Mouse (Mus musculus): Measurements from ENCODE around the gene Nes. TPM values are rescaled to one million over a fixed set of nuclear protein-coding genes. Genes with fewer than 3 reads are reported as not detected.

Nes gene
- polyA plus RNA-seq, 1 experiment from 2014 or later: 9.4 TPM

- Histone ChIP-seq H3K4me2 (ENCODE audit: low read depth, low read length) (peak within 1 kb of the TSS; percentile 46), H3K27ac (ENCODE audit: low read length) (no peak within 1 kb of the TSS), H3K36me3 (ENCODE audit: control insufficient read depth, insufficient read depth, low read length) (no peaks in the 10 kb centered on the region), H3K9me3 (ENCODE audit: control insufficient read depth, low read length) (no peaks in the 10 kb centered on the region), H3K9ac (ENCODE audit: low read depth, low read length) (peak within 1 kb of the TSS; percentile 17), H3K4me1 (ENCODE audit: control insufficient read depth, insufficient read depth, low read length) (peaks cover 25% of the 10 kb centered on the region), H3K27me3 (replicated peaks; ENCODE audit: control insufficient read depth, insufficient read depth, low read length) (peaks cover 29% of the 10 kb centered on the region), H3K4me3 (ENCODE audit: low read length) (peak within 1 kb of the TSS; percentile 21)
- 6% methylated on average over 35 of the region's 35 CpGs for WGBS
- ATAC-seq: 0 out of 2 replicates have a peak, but pooled peaks have one; percentile 16
Measured at GRCm38 (mm10) chr3:87948378-87949265, 22.3 kb upstream of the Nes start, which contains the start of gene Crabp2. Gene Crabp2 (plus strand): TSS chr3:87948666.

GRCm38 (mm10) chr3:87949266-87949954 is 21.5 kb upstream of the Nes start:
- Histone ChIP-seq H3K4me1 (ENCODE audit: control insufficient read depth, insufficient read depth, low read length) (peaks cover 25% of the 10 kb centered on the region), H3K4me2 (ENCODE audit: low read depth, low read length) (0 out of 2 replicates have a peak overlapping the region, but pooled peaks have one; percentile 46)
- 26% methylated on average over 16 of the region's 16 CpGs for WGBS

GRCm38 (mm10) chr3:87949955-87950515 is 20.8 kb upstream of the Nes start:
- Histone ChIP-seq H3K27ac (ENCODE audit: low read length) (no peak overlapping the region), H3K27me3 (replicated peaks; ENCODE audit: control insufficient read depth, insufficient read depth, low read length) (peaks cover 29% of the 10 kb centered on the region), H3K36me3 (ENCODE audit: control insufficient read depth, insufficient read depth, low read length) (no peaks in the 10 kb centered on the region), H3K9me3 (ENCODE audit: control insufficient read depth, low read length) (no peaks in the 10 kb centered on the region), H3K4me1 (ENCODE audit: control insufficient read depth, insufficient read depth, low read length) (peaks cover 25% of the 10 kb centered on the region), H3K9ac (ENCODE audit: low read depth, low read length) (no peak overlapping the region), H3K4me2 (ENCODE audit: low read depth, low read length) (no peak overlapping the region), H3K4me3 (ENCODE audit: low read length) (no peak overlapping the region)
- no peak for ATAC-seq
- WGBS: 25% methylated on average over 13 of the region's 13 CpGs

More at GRCm38 (mm10) chr3:87949266-87949954, 21.5 kb upstream of the Nes start:
- Histone ChIP-seq H3K27me3 (replicated peaks; ENCODE audit: control insufficient read depth, insufficient read depth, low read length) (peaks cover 29% of the 10 kb centered on the region), H3K9me3 (ENCODE audit: control insufficient read depth, low read length) (no peaks in the 10 kb centered on the region), H3K27ac (ENCODE audit: low read length) (no peak overlapping the region), H3K36me3 (ENCODE audit: control insufficient read depth, insufficient read depth, low read length) (no peaks in the 10 kb centered on the region), H3K4me3 (ENCODE audit: low read length) (no peak overlapping the region), H3K9ac (ENCODE audit: low read depth, low read length) (no peak overlapping the region)
- no peak for ATAC-seq

- H3K4me1 ChIP-seq (ENCODE audit: control insufficient read depth, insufficient read depth, low read length): peaks cover 20% of the 10 kb centered on the region
- H3K27me3 ChIP-seq (replicated peaks; ENCODE audit: control insufficient read depth, insufficient read depth, low read length): peaks cover 18% of the 10 kb centered on the region
- no peak for ATAC-seq
- no peaks in the 10 kb centered on the region for H3K9me3 ChIP-seq (ENCODE audit: control insufficient read depth, low read length)
- peak overlapping the region; percentile 46 for H3K4me2 ChIP-seq (ENCODE audit: low read depth, low read length)
- peak overlapping the region; percentile 35 for H3K9ac ChIP-seq (ENCODE audit: low read depth, low read length)
- WGBS: 27% methylated on average over 12 of the region's 12 CpGs
- no peak overlapping the region for H3K27ac ChIP-seq (ENCODE audit: low read length)
- H3K4me3 ChIP-seq (ENCODE audit: low read length): peak overlapping the region; percentile 9; the same call in 1 of the 2 replicates
- no peaks in the 10 kb centered on the region for H3K36me3 ChIP-seq (ENCODE audit: control insufficient read depth, insufficient read depth, low read length)
Measured at GRCm38 (mm10) chr3:87951946-87952345, 18.9 kb upstream of the Nes start.

GRCm38 (mm10) chr3:87952440-87952839 is 18.4 kb upstream of the Nes start:
- ATAC-seq: peak; percentile 76
- Histone ChIP-seq H3K36me3 (ENCODE audit: control insufficient read depth, insufficient read depth, low read length) (no peaks in the 10 kb centered on the region), H3K9ac (ENCODE audit: low read depth, low read length) (peak overlapping the region; percentile 35), H3K9me3 (ENCODE audit: control insufficient read depth, low read length) (no peaks in the 10 kb centered on the region), H3K27me3 (replicated peaks; ENCODE audit: control insufficient read depth, insufficient read depth, low read length) (peaks cover 18% of the 10 kb centered on the region), H3K4me1 (ENCODE audit: control insufficient read depth, insufficient read depth, low read length) (peaks cover 19% of the 10 kb centered on the region), H3K27ac (ENCODE audit: low read length) (peak overlapping the region; percentile 23; the same call in 1 of the 2 replicates), H3K4me3 (ENCODE audit: low read length) (peak overlapping the region; percentile 9; the same call in 1 of the 2 replicates), H3K4me2 (ENCODE audit: low read depth, low read length) (peak overlapping the region; percentile 46)
- WGBS: 14% methylated on average over 5 of the region's 5 CpGs

GRCm38 (mm10) chr3:87958056-87958455 is 12.8 kb upstream of the Nes start:
- 32% methylated on average over 1 of the region's 1 CpGs for WGBS
- Histone ChIP-seq H3K27me3 (replicated peaks; ENCODE audit: control insufficient read depth, insufficient read depth, low read length) (no peaks in the 10 kb centered on the region), H3K9me3 (ENCODE audit: control insufficient read depth, low read length) (no peaks in the 10 kb centered on the region), H3K4me3 (ENCODE audit: low read length) (no peak overlapping the region), H3K4me1 (ENCODE audit: control insufficient read depth, insufficient read depth, low read length) (0 out of 2 replicates have a peak, but pooled peaks cover 3% of the 10 kb centered on the region), H3K36me3 (ENCODE audit: control insufficient read depth, insufficient read depth, low read length) (no peaks in the 10 kb centered on the region), H3K4me2 (ENCODE audit: low read depth, low read length) (no peak overlapping the region), H3K9ac (ENCODE audit: low read depth, low read length) (no peak overlapping the region), H3K27ac (ENCODE audit: low read length) (no peak overlapping the region)
- ATAC-seq: no peak

GRCm38 (mm10) chr3:87958476-87958875 is 12.4 kb upstream of the Nes start:
- no peak for ATAC-seq
- 35% methylated on average over 4 of the region's 4 CpGs for WGBS
- no peaks in the 10 kb centered on the region for H3K9me3 ChIP-seq (ENCODE audit: control insufficient read depth, low read length)
- no peaks in the 10 kb centered on the region for H3K27me3 ChIP-seq (replicated peaks; ENCODE audit: control insufficient read depth, insufficient read depth, low read length)
- H3K4me2 ChIP-seq (ENCODE audit: low read depth, low read length): no peak overlapping the region
- H3K27ac ChIP-seq (ENCODE audit: low read length): no peak overlapping the region
- no peak overlapping the region for H3K9ac ChIP-seq (ENCODE audit: low read depth, low read length)
- H3K4me3 ChIP-seq (ENCODE audit: low read length): no peak overlapping the region
- 0 out of 2 replicates have a peak, but pooled peaks cover 3% of the 10 kb centered on the region for H3K4me1 ChIP-seq (ENCODE audit: control insufficient read depth, insufficient read depth, low read length)
- H3K36me3 ChIP-seq (ENCODE audit: control insufficient read depth, insufficient read depth, low read length): no peaks in the 10 kb centered on the region

- Histone ChIP-seq H3K36me3 (ENCODE audit: control insufficient read depth, insufficient read depth, low read length) (no peaks in the 10 kb centered on the region), H3K4me3 (ENCODE audit: low read length) (no peak overlapping the region), H3K9me3 (ENCODE audit: control insufficient read depth, low read length) (no peaks in the 10 kb centered on the region), H3K27me3 (replicated peaks; ENCODE audit: control insufficient read depth, insufficient read depth, low read length) (no peaks in the 10 kb centered on the region), H3K4me1 (ENCODE audit: control insufficient read depth, insufficient read depth, low read length) (0 out of 2 replicates have a peak, but pooled peaks cover 3% of the 10 kb centered on the region), H3K9ac (ENCODE audit: low read depth, low read length) (no peak overlapping the region), H3K4me2 (ENCODE audit: low read depth, low read length) (no peak overlapping the region), H3K27ac (ENCODE audit: low read length) (no peak overlapping the region)
- 61% methylated on average over 1 of the region's 1 CpGs for WGBS
- ATAC-seq: no peak
Measured at GRCm38 (mm10) chr3:87958967-87959366, 11.9 kb upstream of the Nes start.

GRCm38 (mm10) chr3:87959371-87959770 is 11.5 kb upstream of the Nes start:
- no peaks in the 10 kb centered on the region for H3K9me3 ChIP-seq (ENCODE audit: control insufficient read depth, low read length)
- no peak overlapping the region for H3K27ac ChIP-seq (ENCODE audit: low read length)
- H3K4me1 ChIP-seq (ENCODE audit: control insufficient read depth, insufficient read depth, low read length): 0 out of 2 replicates have a peak, but pooled peaks cover 3% of the 10 kb centered on the region
- WGBS: 64% methylated on average over 7 of the region's 7 CpGs
- H3K4me2 ChIP-seq (ENCODE audit: low read depth, low read length): no peak overlapping the region
- H3K4me3 ChIP-seq (ENCODE audit: low read length): no peak overlapping the region
- no peak for ATAC-seq
- no peaks in the 10 kb centered on the region for H3K27me3 ChIP-seq (replicated peaks; ENCODE audit: control insufficient read depth, insufficient read depth, low read length)
- H3K36me3 ChIP-seq (ENCODE audit: control insufficient read depth, insufficient read depth, low read length): no peaks in the 10 kb centered on the region
- H3K9ac ChIP-seq (ENCODE audit: low read depth, low read length): no peak overlapping the region
